Mouse (Mus musculus) layer of hippocampus, adult 18-20 months (tissue): ENCODE measurements at regions not wholly inside any gene's neighbourhood (a gene's known extent, or its start where the extent isn't known, plus 50 kb on each side); places are given as distances from the start of the nearest gene placed in this dataset.

ENCODE experiments used
- DNase-seq, 2 experiments: peaks; one replicate each; pipeline ENCODE4 v3.0.0; 2022; ENCODE audit warnings: low spot score in 2 of 2

GRCm38 (mm10) chr6:19214700-19215099 lies 348.6 kb downstream of the Ankrd7 start:
- no peak for DNase-seq

- no peak for DNase-seq
Observed at GRCm38 (mm10) chr6:19215124-19215523, 349.0 kb downstream of the Ankrd7 start.

- DNase-seq, result no peak
Observed at GRCm38 (mm10) chr6:19264075-19264819, 398.1 kb downstream of the Ankrd7 start.

GRCm38 (mm10) chr6:19273207-19273606 lies 407.1 kb downstream of the Ankrd7 start:
- DNase-seq, result no peak

GRCm38 (mm10) chr6:19282682-19283333 lies 416.7 kb downstream of the Ankrd7 start:
- DNase-seq, result peak; percentile 64 to 82

- DNase-seq, result no peak
Observed at GRCm38 (mm10) chr6:19332659-19333058, 466.5 kb downstream of the Ankrd7 start.

- no peak for DNase-seq
Observed at GRCm38 (mm10) chr6:19335653-19336052, 469.5 kb downstream of the Ankrd7 start.

GRCm38 (mm10) chr6:19338470-19338869 lies 472.4 kb downstream of the Ankrd7 start:
- DNase-seq, result no peak
